Mouse (Mus musculus) gastrocnemius, adult 8-10 months (tissue): ENCODE measurements around the gene 1700042G07Rik. TPM values are rescaled to one million over a fixed set of nuclear protein-coding genes. Genes with fewer than 3 reads are reported as not detected.
A peak's percentile ranks its signal among the peaks of the same experiment; 100 is the strongest.

Experiments
- DNase-seq, 2 experiments: peaks; one replicate each; pipeline ENCODE4 v3.0.0; 2022; ENCODE audit warnings: low spot score in 2 of 2
- total RNA-seq, 4 experiments: library from RNA; stranded (reverse); gene quantifications; 2 replicates each; pipeline ENCODE4 v1.2.4; 2022

The 1700042G07Rik gene
- total RNA-seq = not detected

- DNase-seq = no peak
These were observed at the start of gene 1700042G07Rik, which contains the start of gene Gm49337 for GRCm38 (mm10) chr4:116173072-116173471. TSS of gene 1700042G07Rik (plus strand) at chr4:116173372. TSS of gene Gm49337 (plus strand) at chr4:116173384.

- peak; percentile 43 to 66 for DNase-seq
These were observed 49.3 kb upstream of the 1700042G07Rik start, which contains the start of the genes Rad54l and Pomgnt1 for GRCm38 (mm10) chr4:116123602-116124519. TSS of gene Rad54l (minus strand) at chr4:116123690. TSS of gene Pomgnt1 (plus strand) at chr4:116123840.

DNA sequence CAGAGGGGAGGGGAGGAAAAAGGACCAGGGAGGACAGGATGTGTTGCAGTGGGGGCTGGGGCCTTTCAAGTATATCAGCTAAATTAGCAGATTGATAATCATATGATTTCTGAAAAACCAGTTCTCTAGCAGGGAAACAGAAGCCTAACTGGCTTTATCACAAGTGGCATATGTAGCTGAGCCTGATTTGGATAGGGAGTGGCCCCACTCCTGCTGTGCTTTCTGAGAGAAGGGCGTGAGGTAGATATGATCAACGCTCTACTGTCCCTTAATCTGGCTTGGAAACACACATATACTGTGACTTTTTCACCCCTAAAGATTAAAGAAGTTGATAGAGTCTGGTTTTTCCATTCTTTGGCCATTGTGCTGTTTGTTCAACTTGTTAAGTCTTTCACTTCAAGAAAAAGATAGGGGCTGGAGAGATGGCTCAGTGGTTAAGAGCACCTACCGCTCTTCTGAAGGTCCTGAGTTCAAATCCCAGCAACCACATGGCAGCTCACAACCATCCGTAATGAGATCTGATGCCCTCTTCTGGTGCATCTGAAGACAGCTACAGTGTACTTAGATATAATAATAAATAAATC, 47.3 kb upstream of the 1700042G07Rik start:
- DNase-seq = no peak

DNA sequence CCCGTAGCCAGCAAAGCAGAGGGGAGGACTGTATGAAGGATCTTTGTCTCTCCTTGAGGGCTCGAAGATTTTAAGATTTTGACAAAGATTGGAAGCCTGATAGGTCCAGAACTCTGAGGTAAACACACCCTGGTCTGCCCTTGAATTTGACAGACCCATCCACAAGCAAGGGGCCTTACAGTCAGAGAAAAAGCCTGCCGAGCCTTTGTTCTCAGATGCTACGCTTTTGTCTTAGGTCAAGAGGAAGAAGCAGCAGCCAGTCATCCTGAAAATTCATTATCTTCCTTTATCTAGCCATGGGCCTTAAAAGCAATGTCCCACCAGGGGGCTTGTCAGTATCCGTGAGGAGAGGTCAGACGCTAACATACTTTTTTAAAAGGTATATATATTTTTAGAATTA, 45.2 kb upstream of the 1700042G07Rik start:
- no peak for DNase-seq

DNA sequence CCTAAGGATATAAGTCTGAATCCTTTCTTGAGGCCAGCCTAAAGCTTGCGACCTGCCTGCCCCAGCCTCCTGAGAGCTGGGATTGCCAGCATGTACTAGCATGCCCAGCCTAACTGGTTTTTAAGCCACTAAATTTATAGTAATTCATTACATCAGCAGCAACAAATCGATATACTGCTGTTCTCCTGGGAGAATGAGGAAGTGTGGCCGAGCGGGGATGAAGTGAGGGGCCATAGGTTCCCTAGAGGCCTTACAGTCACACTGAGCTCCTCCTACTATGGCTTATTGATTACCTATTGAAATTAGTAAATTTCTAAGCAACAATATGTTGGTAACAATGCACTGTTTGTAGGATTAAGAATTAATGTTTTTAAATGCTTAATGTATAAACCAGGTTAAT, 40.0 kb upstream of the 1700042G07Rik start:
- DNase-seq = no peak

GRCm38 (mm10) chr4:116134990-116135389, 38.2 kb upstream of the 1700042G07Rik start:
- no peak for DNase-seq

GRCm38 (mm10) chr4:116137421-116137996, 35.7 kb upstream of the 1700042G07Rik start:
- DNase-seq = no peak

GRCm38 (mm10) chr4:116140801-116141574, 32.2 kb upstream of the 1700042G07Rik start:
- DNase-seq = no peak

- no peak for DNase-seq
These were observed 31.4 kb upstream of the 1700042G07Rik start for GRCm38 (mm10) chr4:116141736-116142135.

DNA sequence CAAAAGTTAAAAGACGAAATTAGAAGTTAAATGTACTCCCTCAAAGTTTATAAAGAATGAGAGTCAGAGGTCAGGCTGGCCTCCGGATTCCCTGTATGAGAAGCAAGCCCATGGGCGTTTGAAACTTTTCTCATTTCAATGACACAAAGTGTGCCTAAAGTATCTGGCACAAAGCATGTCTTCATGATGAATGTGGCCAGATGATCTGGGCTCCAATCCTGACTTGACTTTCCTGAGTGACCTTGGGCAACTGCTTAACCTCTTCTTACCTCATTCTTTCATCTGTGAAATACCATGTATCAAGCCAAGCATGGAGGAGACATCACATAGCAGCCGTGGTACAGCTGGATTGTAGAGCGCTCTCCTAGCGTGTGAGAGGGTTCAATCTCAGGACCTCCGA, 30.9 kb upstream of the 1700042G07Rik start:
- DNase-seq = no peak

- peak; percentile 9 to 19 for DNase-seq
These were observed 29.8 kb upstream of the 1700042G07Rik start for GRCm38 (mm10) chr4:116143317-116143811.

DNA sequence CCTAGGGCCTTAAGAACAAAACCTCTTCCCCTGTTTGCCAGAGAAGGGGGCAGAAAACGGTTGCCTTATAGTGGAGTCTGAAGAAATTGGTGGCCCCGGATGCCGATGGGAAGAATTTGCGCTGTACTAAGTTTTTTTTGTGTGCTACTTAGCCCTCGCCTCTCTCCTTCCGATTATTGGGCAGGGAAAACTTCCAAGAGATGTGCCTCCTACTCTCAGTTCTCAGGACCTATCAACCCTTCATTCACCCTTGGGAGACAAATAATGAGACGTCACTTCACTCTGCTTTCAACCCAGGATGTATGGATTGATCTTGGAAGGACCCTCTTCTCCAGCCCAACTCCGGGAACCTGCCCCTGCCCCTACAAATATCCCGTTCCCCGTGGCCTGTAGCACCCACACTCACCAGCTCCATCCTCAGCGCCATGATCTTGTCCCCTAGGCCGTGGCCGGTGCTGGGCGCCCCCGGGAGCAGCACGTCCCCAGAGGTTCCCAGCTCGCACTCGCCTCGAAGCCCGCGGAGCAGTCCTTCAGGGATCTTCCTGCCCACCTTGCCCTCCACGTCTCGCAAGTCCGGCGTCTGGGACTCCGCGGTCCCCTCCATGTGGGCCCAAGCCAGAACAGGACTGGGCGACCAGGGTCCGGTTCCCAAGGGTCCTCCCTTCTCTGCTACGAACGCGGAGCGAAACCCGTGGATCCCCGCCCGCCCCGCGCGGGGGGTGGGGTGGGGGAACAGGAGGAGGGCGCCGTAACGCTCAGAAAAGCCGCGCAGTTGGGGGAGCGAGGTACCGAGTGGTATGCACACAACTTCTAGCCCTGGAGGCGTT, 29.1 kb upstream of the 1700042G07Rik start:
- peak; percentile 50 to 53 for DNase-seq

- DNase-seq = no peak
These were observed 23.4 kb upstream of the 1700042G07Rik start for GRCm38 (mm10) chr4:116149812-116150155.

- DNase-seq = peak; percentile 17 to 40
These were observed 22.9 kb upstream of the 1700042G07Rik start for GRCm38 (mm10) chr4:116150156-116150861.

- no peak for DNase-seq
These were observed 22.3 kb upstream of the 1700042G07Rik start for GRCm38 (mm10) chr4:116150862-116151221.

DNA sequence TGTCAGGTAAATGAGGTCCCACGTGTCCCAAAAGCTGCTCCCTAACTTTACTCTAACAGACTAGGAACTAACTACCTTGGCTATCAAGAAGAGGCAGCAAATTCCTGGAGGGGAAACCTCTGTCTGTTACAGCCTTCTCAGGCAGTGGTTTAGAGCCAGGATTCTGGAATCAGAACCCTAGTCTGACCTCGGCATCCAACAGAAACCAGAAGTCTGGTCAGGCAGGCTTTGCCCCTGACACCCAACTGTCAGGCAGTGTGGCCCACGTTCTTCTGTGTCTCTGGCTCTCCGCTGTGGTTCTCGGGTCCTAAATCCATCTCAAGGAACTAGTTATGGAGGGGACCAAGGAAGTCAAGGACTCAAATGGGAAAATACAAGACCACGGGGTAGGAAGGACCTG, 21.9 kb upstream of the 1700042G07Rik start, which contains the start of gene Lurap1:
Gene Lurap1, minus strand, starts transcription at position 101 of the 400 bp plus-strand sequence.
- DNase-seq = no peak

DNA sequence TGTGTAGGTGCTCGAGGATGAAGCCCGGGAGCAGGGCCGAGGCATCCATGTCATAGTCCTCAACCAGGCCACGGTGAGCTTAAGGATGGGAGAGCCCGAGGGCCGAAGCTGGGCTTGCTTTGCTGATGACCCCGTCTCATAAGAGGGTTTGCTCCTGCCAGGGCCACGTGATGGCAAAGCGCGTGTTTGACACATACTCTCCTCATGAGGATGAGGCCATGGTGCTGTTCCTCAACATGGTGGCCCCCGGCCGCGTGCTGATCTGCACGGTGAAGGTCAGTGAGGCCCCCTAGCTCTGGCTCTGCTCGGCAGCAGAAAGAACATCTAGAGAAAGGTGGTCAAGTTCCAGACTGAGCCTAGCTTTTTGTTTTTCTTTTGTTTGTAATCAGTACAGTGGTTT, 20.5 kb upstream of the 1700042G07Rik start:
- no peak for DNase-seq

DNA sequence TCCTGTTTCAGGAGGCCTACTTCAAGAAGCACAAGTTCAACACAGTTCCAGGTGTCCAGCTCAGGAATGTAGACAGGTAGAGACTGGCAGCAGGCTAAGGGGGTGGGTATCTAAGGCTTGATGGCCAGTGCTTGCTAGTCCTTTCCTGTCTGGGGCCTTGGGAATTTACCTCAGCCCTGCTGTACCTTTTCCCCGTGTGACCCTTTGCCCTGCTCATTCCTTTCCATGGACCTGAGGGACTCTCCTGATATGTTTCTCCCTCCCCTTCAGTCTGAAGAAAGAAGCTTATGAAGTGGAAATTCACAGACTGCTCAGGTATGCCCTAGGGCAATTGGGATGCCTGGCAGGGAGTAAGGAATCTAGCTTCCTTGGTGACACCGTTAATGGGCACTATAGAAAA, 15.3 kb upstream of the 1700042G07Rik start:
- no peak for DNase-seq

- no peak for DNase-seq
These were observed 13.3 kb upstream of the 1700042G07Rik start for GRCm38 (mm10) chr4:116159912-116160311.

DNA sequence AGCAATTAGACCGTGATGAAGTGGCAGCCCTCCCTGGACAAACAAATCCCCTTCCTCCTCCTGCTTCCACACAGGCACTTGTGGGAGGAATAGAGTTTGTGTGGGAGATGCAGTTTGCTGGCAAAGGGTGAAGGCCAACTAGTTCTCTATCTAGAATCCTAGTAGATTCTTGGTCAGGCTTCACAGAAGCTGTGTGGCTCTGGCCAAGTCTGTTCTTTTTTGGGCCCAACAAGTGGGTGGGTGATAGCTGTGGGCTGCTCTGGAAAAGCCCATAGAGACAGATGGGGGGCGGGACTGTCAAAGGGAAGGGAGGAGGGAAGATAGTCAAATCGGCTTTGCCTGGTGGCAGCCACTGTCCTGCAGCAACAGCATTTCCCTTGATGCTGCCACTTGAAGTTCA, 12.4 kb upstream of the 1700042G07Rik start:
- DNase-seq = no peak
